Mouse (Mus musculus) myocyte (in vitro differentiated cells): ENCODE results near the gene Srsf9. TPM values are rescaled to one million over a fixed set of nuclear protein-coding genes. Genes with fewer than 3 reads are reported as not detected.

Experiments
- H3K27me3 ChIP-seq: one replicate; pipeline ENCODE4 v1.6.1; 2011; ENCODE audit not compliant: control insufficient read depth, insufficient read depth, insufficient read length
- H3K36me3 ChIP-seq: one replicate; pipeline ENCODE4 v1.6.1; 2011; ENCODE audit not compliant: control insufficient read depth, insufficient read depth
- H3K4me2 ChIP-seq: one replicate; pipeline ENCODE4 v1.6.1; 2011; ENCODE audit warnings: low read depth, control low read depth
- H3K4me3 ChIP-seq: one replicate; pipeline ENCODE4 v1.5.1; 2011; ENCODE audit warnings: mild to moderate bottlenecking, control low read depth, moderate library complexity
- H3K79me2 ChIP-seq: one replicate; pipeline ENCODE4 v1.6.1; 2011; ENCODE audit not compliant: control insufficient read depth, insufficient read depth
- H3ac ChIP-seq: one replicate; pipeline ENCODE4 v1.6.1; 2011; ENCODE audit not compliant: control insufficient read depth, insufficient read length
- CEBPB ChIP-seq: IDR thresholded peaks from 2 replicates; pipeline ENCODE4 v1.6.1; 2011; ENCODE audit warnings: mild to moderate bottlenecking, moderate library complexity; ENCODE audit not compliant: poor library complexity, insufficient read depth, severe bottlenecking
- E2F4 ChIP-seq: IDR thresholded peaks from one replicate; pipeline ENCODE4 v1.6.1; 2011; ENCODE audit warnings: mild to moderate bottlenecking, control low read depth, moderate library complexity; ENCODE audit not compliant: insufficient read depth
- MAX ChIP-seq: IDR thresholded peaks from one replicate; pipeline ENCODE4 v1.6.1; 2011; ENCODE audit warnings: low read depth, mild to moderate bottlenecking, control low read depth
- MYOD1 ChIP-seq, 3 experiments: IDR thresholded peaks; one replicate each; pipeline ENCODE4 v1.6.1; 2011; ENCODE audit warnings: control low read depth in 2 of 3, low read depth in 2 of 3, mild to moderate bottlenecking in 2 of 3, moderate library complexity in 1 of 3; ENCODE audit not compliant: insufficient read length in 2 of 3, control insufficient read depth in 1 of 3
- MYOG ChIP-seq, 3 experiments: IDR thresholded peaks; one replicate each; pipeline ENCODE4 v1.6.1; 2011; ENCODE audit warnings: control low read depth in 2 of 3, low read depth in 2 of 3, mild to moderate bottlenecking in 2 of 3; ENCODE audit not compliant: insufficient read length in 2 of 3, control insufficient read depth in 1 of 3, insufficient read depth in 1 of 3
- POLR2A ChIP-seq: IDR thresholded peaks from one replicate; pipeline ENCODE4 v1.6.1; 2011; ENCODE audit warnings: low read depth, mild to moderate bottlenecking, control low read depth, moderate library complexity; ENCODE audit not compliant: insufficient read length
- POLR2AphosphoS2 ChIP-seq: IDR thresholded peaks from one replicate; pipeline ENCODE4 v1.6.1; 2011; ENCODE audit warnings: low read depth, control low read depth; ENCODE audit not compliant: insufficient read length
- REST ChIP-seq: IDR thresholded peaks from one replicate; pipeline ENCODE4 v1.6.1; 2011; ENCODE audit warnings: mild to moderate bottlenecking, control low read depth, moderate library complexity; ENCODE audit not compliant: insufficient read depth, insufficient read length
- SRF ChIP-seq: IDR thresholded peaks from one replicate; pipeline ENCODE4 v1.6.1; 2011; ENCODE audit warnings: low read depth; ENCODE audit not compliant: control insufficient read depth, insufficient read length
- TCF12 ChIP-seq: IDR thresholded peaks from one replicate; pipeline ENCODE4 v1.6.1; 2011; ENCODE audit warnings: mild to moderate bottlenecking, control low read depth; ENCODE audit not compliant: poor library complexity, insufficient read depth, severe bottlenecking
- TCF3 ChIP-seq: IDR thresholded peaks from one replicate; pipeline ENCODE4 v1.6.1; 2011; ENCODE audit warnings: low read depth, control low read depth; ENCODE audit not compliant: insufficient read length
- USF1 ChIP-seq: IDR thresholded peaks from one replicate; pipeline ENCODE4 v1.6.1; 2011; ENCODE audit warnings: low read depth, mild to moderate bottlenecking, control low read depth, moderate library complexity
- polyA plus RNA-seq: library from polyadenylated mRNA; unstranded; fragments of >200 nt; fragmentation: generic; extraction: Trizol; gene quantifications from one replicate; pipeline ENCODE4 v1.2.1, GENCODE M21; 2012; ENCODE audit warnings: missing spikeins

The Srsf9 gene
- polyA plus RNA-seq, 1 experiment, result 52.0 TPM

DNA sequence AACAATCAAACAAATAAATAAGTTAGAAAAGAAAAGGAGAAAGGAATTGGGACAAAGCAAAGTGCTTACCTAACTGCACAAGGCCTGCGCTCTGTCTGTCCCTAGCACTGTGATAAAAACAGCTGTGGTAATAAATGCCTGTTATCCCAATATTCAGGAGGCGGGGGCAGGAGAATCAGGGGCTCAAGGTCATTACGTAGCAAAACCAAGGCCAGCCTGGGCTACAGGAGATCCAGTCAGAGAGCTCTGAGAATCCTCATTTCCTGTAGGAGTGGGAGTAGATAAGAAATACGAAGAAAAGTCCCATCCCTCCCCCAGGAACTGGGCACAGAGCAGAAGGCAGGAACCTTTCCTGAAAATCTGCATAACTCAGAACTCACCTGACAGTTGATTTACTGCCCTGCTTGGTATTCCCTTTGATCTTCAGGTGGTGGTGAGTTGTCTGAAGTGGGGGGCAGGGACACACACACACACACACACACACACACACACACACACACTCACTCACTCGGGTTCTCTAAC is 32.9 kb downstream of the Srsf9 start:
- TF ChIP-seq USF1, result no peak
- Histone ChIP-seq H3K4me2 (no peak overlapping the region), H3K27me3 (peaks cover 14% of the 10 kb centered on the region), H3K4me3 (no peak overlapping the region), H3K36me3 (no peaks in the 10 kb centered on the region), H3ac (no peak overlapping the region), H3K79me2 (no peaks in the 10 kb centered on the region)

DNA sequence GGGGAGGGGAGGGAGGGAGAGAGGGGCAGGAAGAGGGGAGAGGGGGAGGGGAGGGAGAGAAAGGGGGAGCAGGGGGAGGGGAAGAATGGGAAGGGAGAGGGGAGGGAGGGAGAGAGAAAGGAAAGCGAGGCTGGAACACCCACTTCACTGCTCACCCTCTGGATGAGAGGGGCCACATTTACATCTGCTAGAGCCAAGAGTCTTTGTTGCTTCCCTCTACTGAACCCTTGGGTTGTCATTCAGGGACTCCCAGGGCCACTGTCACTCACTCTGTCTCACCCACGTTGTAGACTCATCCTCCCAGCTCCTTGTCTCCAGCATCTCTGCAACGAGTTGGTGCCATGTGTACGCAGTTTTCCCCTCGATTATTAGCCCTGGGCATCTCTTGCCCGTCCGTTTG is 35.2 kb downstream of the Srsf9 start:
- Histone ChIP-seq H3K36me3 (no peaks in the 10 kb centered on the region), H3K27me3 (no peaks in the 10 kb centered on the region), H3K4me2 (no peak overlapping the region), H3K4me3 (no peak overlapping the region), H3K79me2 (no peaks in the 10 kb centered on the region), H3ac (no peak overlapping the region)
- TF ChIP-seq TCF12 (no peak), REST (no peak), POLR2AphosphoS2 (no peak), MYOG (IDR thresholded peaks at IDR 0.05; ENCODE audit: control insufficient read depth in 1 of 3, insufficient read depth in 1 of 3, insufficient read length in 2 of 3, low read depth in 2 of 3) (no peak), MYOD1 (IDR thresholded peaks at IDR 0.05; ENCODE audit: control insufficient read depth in 1 of 3, insufficient read length in 2 of 3, low read depth in 2 of 3) (no peak), SRF (no peak), MAX (no peak), TCF3 (no peak), POLR2A (no peak), USF1 (no peak), CEBPB (no peak), E2F4 (no peak)

DNA sequence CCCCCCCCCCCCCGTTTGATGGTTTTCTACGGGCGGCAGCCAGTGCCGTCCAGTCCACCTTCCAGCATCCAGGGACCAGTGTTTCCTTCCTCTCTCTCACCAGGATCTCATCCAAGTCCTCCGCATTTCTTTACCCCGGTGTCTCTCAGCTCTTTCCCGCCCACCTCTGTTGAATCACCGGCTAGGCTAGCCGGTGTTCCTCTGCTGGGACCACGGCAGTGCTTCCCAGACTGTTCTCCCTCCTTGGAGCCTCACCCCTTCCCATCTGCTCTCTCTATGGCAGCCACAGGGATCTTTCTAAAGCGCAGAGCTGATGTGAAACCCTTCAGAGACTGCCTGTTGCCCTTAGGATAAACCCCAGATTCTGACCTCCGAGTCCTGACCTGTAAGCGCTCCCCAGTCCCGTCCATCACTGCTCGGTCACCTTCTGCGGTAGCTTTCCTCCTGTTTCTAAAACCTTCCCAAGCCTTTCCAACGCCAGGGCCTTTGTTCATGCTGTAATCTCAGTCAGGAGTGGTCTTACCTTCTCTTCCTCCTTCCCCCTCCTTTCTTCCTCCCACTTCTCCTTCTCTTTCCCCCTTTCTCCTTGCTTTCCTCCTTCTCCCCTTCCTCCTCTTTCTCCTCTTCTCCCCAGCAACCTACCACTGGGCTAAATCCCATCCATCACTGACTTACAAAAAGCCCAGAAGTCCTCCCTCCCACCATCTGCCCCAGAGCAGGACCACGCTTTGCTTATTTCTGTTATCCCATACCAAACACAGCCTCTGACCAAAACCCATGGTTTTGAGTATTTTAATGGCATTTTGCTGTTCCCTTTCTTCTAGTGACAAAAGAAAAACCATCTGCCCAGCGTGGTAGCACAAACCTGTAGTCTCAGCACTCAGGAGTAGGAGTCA is 36.1 kb downstream of the Srsf9 start:
- no peaks in the 10 kb centered on the region for H3K36me3 ChIP-seq
- H3K4me2 ChIP-seq, result no peak overlapping the region
- H3ac ChIP-seq, result no peak overlapping the region
- no peaks in the 10 kb centered on the region for H3K79me2 ChIP-seq
- H3K27me3 ChIP-seq, result no peaks in the 10 kb centered on the region
- TF ChIP-seq MAX, result no peak
- H3K4me3 ChIP-seq, result no peak overlapping the region

DNA sequence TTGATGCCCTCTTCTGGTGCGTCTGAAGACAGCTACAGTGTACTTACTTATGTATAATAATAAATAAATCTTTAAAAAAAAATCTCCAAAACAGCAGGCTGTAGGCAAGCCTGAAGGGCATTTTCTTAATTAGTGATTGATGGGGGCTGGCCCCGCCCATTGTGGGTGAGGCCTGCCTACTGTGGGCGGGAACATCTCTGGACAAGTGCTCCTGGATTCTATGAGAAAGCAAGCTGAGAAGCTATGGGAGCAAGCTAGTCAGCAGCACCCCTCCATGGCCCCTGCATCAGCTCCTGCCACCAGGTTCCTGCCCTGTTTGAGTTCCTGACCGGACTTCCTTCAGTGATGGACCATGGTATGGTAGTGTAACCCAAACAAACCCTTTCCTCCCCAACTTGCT is 37.8 kb downstream of the Srsf9 start:
- H3ac ChIP-seq, result no peak overlapping the region
- H3K4me3 ChIP-seq, result no peak overlapping the region
- H3K36me3 ChIP-seq, result no peaks in the 10 kb centered on the region
- H3K4me2 ChIP-seq, result no peak overlapping the region
- H3K27me3 ChIP-seq, result peaks cover 7% of the 10 kb centered on the region
- no peaks in the 10 kb centered on the region for H3K79me2 ChIP-seq
- TF ChIP-seq POLR2A (no peak), E2F4 (no peak)

DNA sequence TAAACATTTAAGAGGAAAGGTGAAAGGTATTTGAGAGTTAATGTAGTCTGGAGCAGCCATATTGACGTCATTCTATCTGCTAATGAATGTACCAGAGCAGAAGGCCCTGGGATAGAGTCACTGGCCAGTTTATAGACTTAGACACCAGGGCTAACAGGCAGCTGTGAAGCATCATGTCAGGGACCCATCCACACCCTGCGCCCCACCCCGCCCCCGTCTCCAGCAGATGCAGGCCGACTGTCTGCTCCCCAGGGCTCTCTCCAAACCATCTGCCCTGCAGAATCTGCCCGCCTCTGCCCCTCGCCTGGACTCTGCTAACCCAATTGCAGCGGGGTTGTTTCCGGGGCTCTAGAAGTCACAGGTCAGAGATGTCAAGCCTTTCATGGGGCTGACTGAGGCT is 44.8 kb downstream of the Srsf9 start:
- Histone ChIP-seq H3K36me3 (no peaks in the 10 kb centered on the region), H3K79me2 (no peaks in the 10 kb centered on the region), H3K4me2 (no peak overlapping the region), H3K4me3 (no peak overlapping the region), H3K27me3 (peaks cover 33% of the 10 kb centered on the region), H3ac (no peak overlapping the region)
- no peak for TF ChIP-seq E2F4
- no peak for TF ChIP-seq SRF
- no peak for TF ChIP-seq TCF3
- no peak for TF ChIP-seq POLR2AphosphoS2
- TF ChIP-seq CEBPB, result no peak
- no peak for TF ChIP-seq REST
- no peak for TF ChIP-seq USF1
- TF ChIP-seq POLR2A, result no peak
- no peak for TF ChIP-seq MYOD1 (IDR thresholded peaks at IDR 0.05; ENCODE audit: control insufficient read depth in 1 of 3, insufficient read length in 2 of 3, low read depth in 2 of 3)
- no peak for TF ChIP-seq MYOG (IDR thresholded peaks at IDR 0.05; ENCODE audit: control insufficient read depth in 1 of 3, insufficient read depth in 1 of 3, insufficient read length in 2 of 3, low read depth in 2 of 3)
- TF ChIP-seq MAX, result no peak
- TF ChIP-seq TCF12, result no peak
